Mouse (Mus musculus) left cerebral cortex, adult 18-20 months (tissue): ENCODE measurements around the gene Cbln1. TPM values are rescaled to one million over a fixed set of nuclear protein-coding genes. Genes with fewer than 3 reads are reported as not detected.

Experiments
- DNase-seq, 2 experiments: peaks; one replicate each; pipeline ENCODE4 v3.0.0; 2021 to 2022; ENCODE audit warnings: low spot score in 2 of 2, mixed read lengths in 1 of 2
- long read RNA-seq, 2 experiments: library from polyadenylated mRNA; stranded (forward); transcript quantifications; one replicate each; pipeline ENCODE4 v2.0.0; 2021
- total RNA-seq, 2 experiments: library from RNA; stranded (reverse); gene quantifications; 2 replicates each; pipeline ENCODE4 v1.2.3; 2021

Gene Cbln1
- total RNA-seq, result 10 to 100 TPM in 1 of 2 experiments, 1 to 10 TPM in 1; 6.9 to 10.4 TPM
- long read RNA-seq, experiment 1, partial matches to known transcripts, result 0 of 5 reads
- long read RNA-seq, experiment 1, other reads (novel, unspliced or antisense), result 1 of 5 reads
- long read RNA-seq, experiment 2, partial matches to known transcripts, result 0 of 2 reads
- long read RNA-seq, experiment 2, other reads (novel, unspliced or antisense), result 1 of 2 reads

DNA sequence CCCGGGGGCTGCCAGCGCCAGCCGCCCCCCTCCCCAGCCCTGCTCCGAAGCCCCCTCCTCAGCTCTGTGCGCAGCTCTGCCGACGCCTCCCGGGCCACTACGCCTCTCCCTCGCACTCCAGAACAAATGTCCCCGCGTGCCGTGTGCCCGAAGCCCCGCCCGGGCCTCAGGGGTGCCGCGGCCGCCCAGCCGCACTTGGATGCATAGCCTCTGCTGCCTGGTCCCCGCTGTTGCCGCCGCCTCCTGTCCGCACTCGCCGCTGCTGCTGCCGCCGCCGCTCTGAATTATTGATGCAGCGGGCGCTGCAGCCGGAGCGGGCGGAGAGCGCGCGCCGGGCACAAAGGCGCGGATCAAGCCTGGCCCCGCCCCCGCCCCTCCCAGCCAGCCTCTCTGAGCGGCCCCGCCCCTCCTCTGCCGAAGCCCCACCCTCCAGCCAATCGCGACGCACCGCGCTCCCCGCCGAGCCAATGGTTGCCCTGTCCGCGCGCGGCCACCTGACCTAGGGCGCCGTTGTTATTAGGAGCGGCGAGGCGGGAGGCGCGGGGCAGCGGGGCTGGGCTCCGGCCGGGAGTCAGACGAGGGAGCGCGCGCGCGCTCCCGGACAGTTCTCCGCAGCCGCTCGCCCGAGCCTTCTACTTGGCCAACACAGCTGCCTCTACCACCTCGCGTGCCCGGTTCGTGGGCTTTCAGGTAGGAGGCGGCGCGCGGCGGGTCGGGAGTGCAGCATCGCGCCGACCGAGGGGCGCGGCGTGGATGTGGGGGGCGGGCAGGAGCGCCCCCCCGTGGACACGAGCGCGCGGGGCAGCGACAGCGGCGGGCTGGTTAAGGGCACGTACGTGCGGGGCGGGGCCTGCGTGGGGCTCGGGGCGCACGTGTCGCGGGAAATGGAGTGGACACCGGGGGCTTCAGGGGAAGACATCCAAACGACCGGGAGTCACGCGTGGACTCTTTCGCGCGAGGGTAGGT is at the start of gene Cbln1:
Gene Cbln1, minus strand, starts transcription at position 339 of the 966 bp plus-strand sequence.
- DNase-seq, result peak; percentile 85 to 88

DNA sequence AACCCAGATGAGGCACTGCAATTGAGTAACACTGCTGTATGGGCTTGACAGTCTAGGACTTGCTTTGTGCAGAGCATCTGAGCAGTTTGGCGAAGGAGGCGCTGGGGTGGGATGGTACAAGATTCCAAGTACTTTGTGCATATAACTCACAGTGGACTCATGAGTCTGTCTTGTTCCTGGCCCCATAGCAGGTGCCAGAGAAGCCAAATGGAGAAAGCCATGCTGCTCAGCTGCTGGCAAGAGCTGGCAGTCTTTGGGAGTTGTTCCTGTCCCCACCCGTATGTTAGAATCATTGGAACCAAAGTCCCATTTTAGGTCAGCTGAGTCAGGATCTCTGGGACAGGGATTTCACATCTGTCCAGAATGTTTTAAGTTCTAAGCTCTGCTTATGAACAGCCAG is 44.7 kb upstream of the Cbln1 start:
- DNase-seq, result no peak

DNA sequence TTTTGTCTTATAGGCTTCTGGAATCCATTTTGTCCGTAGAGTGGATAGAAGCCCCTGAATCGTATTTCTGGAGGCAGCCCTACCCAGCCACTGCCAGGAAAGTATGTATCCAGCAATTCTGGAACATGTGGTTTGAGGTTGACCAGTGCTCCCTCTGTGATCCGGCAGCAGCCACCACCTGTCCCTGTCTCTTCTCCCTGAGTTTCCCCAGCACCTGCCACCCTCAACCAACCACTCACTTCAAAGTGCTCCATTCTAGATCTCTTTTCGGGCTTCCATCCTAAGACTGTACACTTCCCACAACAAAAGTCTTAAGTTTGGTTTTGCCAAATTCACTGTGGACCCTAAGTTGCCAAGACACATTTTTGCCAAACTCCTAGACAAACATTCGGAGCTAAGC is 41.4 kb upstream of the Cbln1 start:
- no peak for DNase-seq

DNA sequence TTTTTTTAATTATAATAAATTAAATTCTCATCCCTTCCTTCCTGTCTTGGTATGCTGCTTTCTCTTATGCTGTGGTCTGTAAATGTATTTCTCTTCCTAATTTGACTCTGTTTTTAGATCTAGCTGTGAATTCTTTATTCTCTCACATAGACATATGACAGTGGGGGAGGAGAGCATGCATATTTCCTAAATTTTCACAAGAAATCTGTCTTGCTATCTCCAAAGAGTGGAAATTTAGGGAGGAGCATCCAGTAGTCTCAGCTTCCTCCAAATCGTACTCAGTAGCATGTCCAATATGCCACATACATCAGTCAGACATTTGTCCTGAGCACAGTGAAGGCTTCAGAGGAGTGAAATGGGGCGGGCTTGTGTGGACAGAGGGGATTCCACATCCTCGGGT is 40.9 kb upstream of the Cbln1 start:
- DNase-seq, result no peak

DNA sequence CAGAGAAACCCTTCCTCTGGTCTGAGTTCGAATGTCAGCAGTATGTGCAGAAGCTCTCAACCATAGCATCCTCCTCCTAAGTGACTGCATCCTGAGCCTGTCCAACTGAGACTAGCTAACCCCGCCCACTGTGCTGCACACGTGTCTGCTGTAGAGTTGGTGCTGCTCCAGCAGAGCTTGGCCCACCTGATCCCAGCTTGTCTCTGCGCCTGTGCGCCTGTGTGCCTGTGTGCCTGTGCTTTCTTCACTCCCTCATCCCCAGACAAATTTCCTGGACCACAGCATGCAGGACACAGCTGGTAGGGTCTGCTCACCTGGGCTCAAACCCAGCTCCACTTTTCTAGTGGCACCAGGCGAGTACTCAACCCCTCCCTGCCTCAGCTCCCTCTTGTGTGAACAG is 40.2 kb upstream of the Cbln1 start:
- DNase-seq, result peak in 1 of 2 experiments; percentile 13

DNA sequence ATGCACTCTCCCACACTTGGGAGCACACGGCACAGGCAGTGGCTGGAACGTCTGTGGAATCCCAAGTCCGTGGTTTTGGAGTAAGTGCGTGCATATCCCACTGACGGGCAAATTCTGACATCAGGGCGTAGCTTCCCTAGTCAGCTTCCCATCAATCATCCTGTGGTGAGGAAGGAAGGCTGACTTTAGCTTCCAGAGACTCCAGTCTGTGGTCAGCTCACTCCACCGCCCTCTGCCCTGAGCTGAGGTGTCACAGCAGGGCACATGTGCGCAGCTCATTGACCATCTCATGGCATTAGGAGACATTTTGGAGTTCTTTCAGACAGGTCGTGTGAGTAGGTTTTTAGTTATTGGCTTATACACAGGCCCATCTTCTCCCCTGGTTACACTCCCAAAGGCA is 34.6 kb upstream of the Cbln1 start:
- DNase-seq, result no peak

DNA sequence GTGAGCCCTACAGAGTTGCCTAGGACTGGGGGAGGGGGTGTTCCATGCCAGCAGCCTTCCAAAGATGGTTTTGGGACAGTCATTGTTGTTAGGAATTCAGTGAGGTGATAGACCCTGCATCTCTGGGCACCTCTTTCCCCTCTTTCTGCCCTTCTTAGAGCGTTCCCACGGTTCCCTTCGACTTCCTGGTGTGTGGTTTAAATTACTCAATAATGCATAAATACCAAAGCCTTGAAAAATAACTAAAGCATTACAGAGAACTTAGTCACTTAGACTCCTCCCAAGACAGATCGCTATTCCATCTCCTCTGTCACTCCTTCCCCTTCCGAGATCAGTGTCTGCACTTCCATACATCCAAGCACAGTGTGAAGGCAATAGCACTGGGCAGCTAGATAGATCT is 32.0 kb upstream of the Cbln1 start:
- no peak for DNase-seq

DNA sequence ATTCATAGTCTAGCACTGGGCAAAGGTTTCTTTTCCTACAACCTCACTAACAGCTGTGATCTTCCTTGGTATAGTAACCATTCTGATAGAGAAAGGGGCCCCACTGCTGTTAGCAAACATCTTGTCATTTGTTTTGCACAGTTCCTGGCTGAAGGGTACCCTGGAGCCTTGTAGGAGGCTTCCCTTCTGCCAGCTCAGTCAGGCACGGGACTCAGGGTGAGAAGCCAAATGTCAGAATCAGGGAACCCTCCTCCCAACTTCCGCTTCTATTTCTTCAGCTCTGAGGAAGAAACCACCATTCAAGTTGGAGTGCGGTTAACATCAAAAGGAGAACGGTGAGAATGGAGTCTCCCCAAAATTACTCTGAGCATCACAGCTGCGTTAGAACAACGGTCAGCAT is 30.3 kb upstream of the Cbln1 start:
- DNase-seq, result no peak

DNA sequence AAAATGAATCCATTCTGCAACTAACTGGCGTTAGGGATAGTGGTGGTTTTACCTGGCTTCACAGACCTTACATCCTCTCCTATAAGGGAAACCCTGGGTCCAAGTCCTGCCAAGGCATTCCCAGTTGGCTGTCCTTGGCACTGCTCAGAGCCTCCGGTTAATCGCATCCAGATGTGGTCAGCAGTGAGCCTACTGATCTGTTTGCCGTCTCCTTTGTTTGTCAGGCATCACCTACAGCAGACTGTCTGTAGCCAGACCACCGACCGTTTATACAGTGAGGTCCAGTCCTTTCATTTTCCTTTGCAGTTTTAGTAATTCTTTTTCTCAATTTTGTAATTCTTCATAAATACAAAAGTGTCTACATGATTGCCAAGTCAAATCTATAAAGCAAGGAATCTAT is 25.2 kb upstream of the Cbln1 start:
- DNase-seq, result no peak

DNA sequence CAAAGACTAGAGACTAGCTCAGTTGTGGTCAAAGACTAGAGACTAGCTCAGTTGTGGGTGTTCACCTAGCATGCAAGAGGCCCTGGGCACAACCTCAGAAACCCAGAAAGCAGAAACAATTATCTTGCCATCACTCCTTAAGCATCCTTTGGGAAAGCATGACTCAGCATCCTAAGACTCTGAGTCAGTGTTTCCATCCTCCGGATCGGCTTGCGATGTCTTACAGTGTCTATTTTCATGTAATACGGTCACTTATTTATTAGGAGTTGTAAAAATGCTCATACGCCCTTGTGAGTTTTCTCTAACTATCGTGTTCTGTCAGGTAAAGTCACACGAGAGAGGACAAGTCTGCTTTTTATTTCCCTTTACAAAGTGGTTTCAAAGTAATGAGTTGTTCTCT is 24.1 kb upstream of the Cbln1 start:
- no peak for DNase-seq

DNA sequence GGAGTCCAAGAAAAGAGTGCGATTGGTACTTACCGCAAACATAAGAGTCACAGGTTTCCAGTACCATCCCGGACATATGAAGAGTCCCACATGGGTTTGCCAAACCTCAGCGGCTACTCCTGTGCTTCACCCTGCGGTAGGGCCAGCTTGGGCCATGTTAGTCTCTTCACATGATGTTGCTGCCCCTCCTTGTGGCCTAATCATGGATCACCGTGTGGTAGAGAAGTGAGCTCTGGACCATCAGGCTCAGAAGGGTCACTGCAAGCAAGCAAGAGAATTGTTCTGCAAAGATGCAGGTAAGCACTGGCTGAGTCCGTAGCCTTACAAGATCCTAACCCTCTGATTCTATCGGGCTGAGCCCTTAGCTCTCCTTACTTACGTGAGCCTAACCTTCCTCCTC is 22.5 kb upstream of the Cbln1 start:
- DNase-seq, result no peak

DNA sequence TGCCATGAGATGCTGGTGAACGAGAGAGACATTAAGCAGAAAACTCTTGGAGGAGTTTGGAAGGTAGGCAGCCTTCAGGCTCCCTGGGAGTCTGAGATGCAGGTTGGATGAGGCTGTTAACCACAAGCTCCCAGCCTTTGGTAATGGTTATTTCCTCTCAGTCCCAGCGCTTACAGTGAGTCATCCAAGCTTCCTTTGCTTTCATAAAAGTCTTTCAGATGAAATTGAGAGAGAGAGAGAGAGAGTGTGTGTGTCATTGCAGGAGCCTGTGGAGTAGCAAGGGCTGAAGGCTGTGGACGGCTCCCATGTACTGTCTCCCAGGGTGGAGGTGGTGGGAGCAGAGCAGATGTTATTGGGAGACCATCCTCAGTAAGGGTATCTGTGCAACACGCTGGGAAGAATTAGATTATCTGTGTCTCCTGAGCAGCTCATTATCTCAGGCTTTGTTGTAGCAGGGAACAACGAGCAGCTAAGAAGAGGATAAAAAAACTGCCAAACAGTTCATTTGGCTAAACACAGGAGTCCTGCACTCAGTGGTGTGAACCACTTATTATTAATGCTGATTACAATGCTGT is 17.5 kb upstream of the Cbln1 start:
- DNase-seq, result no peak

DNA sequence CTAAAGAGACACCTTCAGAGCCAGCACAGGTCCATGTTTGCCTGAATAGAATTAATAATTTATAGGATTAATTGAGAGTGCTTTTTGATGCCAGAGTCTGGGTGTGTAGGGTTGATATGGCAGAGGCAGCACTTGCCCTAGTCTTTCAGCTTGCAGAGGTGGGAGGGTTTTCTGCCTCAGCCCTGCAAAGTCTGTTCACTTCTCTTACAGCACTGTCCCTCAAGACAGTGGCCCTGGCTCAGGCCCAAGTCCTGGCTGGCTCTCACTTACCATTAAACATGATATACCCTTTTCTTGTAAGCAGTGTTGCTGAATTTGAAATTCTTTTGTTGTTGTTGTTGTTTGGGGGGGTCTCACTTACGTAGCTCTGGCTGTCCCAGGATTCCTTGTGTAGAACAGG is 9.0 kb upstream of the Cbln1 start:
- DNase-seq, result no peak

DNA sequence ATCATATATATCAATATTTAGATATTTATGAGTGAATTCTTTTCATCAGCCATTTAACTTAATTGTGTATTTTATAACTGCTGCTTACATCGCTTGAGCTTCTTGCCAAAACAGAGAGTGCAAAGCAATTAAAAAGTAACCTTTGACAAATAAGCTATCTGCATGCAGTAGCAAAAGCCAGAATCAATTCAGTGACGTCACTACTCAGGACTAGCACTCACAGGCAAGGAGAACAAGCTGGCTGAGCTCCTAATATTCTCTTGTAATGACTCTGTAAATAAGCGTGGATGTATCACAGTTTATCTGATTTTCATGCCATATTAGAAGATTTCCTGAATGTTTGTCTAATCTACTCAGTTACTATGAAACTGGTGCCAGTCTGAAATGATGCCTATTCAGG is 5.8 kb upstream of the Cbln1 start:
- no peak for DNase-seq

DNA sequence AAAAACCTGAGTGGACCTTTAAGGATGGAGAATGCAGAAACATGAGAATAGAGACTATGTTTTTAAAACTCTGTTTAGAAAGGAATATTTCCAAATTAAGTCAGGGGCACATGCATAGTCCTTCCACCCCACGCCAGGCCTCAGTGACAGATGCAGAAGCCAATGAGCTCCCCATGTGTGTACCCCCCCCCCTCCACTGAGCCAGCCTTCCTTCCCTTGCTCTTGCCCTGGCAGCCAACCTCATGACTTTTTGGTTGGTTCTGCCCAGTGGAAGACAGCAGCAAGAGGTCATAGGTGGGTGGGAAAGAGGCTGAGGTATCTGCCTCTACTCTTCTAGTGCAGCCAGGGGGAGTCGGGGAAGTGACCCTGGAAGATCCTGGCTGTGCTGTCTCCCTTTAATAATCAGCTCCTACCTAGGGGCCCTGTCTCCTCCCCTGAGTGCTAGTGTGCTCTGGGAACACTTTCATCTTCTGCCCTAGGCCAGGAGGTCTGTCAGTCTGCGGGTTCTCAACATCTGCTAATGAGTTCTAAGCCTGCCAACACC is 4.8 kb upstream of the Cbln1 start:
- DNase-seq, result no peak

DNA sequence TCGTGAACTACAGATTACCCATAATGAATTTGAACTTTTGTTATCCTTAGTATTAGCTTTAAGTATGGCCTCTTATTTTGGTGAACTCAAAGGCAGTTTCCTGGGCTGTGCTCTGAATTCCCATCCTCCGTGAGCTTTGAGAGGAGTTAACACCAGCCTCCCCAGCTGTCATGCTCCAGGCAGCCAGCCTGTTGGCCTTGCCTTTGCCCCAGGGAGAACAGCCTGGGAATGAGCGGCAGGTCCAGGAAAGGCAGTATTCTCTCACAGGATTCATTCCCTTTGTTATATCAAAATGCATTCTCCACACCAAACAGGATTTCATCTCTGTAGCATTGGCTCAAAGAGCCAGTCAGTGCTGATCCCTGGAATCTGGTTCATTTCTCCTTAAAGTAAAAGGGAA is 3.1 kb upstream of the Cbln1 start:
- DNase-seq, result no peak

DNA sequence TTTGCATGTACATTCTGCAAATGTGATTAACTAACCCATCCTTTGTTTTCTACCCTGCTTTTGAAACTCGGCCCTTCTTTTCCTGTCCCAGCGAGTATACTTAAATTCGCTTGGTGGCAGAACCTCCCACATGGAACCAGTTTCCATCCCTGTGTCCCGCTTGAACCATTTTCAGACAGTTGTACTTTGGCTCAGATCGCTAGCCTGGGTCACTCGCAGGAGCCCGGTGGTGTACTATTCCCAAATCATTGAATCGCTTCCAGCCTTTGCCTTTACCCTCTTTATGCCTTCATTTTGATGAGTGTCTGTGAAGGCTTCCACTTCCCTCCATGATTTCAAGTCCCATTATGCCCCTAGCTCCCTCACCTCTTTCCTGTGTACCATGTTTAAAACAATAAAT is 2.0 kb upstream of the Cbln1 start:
- DNase-seq, result no peak

DNA sequence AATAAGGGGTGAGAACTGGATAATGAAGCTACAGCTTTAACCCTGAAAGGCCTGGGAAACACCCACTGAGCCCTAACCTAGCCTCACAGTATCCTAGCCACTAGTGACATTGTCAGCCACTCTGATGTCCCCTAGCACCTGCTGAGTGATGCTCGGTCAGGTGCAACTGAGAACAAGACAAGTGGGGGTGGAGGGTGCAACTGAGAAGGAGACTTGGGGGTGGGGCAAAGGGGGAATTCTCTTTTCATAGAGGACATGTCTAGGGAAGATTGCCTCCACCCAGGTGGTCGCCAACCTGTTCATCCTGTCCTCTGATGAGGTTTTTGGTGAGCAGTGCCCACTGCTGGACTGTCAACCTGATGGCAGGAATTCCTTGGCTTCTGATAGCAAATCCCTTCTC is 1.5 kb upstream of the Cbln1 start:
- DNase-seq, result no peak

DNA sequence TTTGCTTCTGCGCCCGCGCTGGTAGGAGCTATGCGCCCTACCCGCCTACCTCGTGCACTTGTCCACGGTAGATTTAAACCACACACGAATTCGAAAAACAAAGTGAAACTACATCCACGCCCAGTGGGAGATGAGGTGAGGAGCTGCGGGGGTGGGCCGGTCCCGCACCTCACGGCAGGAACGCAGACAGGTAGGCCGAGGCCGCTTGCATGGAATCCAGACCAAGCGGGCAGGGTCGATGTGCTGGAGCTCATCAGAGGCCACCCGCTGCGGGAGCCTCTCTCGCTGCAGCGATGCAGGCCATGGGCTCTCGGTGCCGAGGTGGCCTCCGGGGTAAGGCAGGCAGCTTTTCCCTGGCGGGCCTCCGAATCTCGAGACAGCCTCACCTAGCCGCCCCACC is 905 bp upstream of the Cbln1 start:
- peak in 1 of 2 experiments; percentile 8 for DNase-seq

DNA sequence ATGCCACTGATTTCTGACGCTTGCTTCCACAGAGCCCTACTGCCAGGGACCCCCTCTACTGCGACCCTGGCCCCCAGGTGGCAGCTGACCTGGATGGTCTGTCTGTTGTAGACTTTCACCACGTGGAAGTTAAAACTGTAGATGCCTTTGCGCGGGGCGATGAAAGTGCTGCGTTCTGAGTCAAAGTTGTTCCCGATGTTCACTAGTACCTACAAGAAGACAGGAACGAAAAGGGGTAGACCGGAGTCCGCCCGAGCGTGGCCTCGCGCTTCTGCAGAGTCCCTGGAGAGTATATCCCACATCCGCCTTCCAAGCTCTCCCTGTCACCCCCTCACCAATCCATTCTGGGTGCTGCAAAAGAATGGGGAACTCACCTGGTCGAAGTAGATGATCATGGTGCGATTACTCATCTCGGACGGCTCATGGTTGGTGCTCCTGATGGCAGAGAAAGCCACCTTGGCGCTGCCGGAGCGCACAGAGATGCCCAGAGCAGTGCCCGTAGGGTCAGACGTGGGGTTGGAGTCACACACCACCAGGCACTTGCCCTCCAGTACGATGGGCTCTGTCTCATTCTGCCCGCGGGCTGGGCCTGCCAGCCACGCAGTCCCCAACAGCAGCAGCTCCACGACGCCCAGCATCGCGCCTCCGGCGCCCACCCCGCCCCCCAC is 672 bp downstream of the Cbln1 start:
- peak in 1 of 2 experiments; percentile 12 for DNase-seq

DNA sequence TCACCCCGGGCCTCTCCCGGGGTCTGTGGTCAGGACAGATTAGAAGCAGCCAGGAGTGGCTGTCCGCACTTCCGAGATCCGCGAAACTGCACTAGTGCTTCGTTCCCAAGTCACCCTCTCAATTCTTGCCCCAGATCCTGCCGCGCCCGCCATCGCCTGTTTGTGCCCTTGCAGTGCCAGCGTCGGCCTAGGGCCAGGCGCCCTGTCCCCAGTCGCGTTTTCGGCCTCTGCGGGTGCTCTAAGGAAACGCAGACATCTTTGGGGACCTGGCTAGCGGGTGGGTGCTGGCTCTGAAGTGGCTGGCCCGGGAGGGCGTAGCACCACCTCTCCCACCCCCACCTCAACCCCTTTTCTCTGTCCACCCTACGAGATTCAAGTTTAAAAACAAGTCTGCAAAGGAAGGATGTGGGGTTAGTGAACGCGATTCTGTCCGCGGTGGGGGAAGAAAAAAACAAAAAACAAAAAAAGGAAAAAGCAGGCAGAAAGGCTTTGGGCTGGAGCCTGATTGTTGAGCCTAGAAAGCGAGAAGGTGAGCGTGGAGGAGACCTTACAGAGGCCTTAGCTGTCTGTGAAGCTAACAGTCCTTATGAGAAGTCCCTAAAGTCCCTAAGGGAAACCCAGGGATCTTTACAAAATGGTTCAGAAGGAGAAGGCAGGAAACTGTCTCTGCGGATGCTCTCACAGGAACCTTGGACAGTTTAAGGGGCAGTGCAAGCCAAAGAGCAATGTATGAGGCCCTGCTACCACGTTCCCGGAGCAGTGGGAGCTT is 1.4 kb downstream of the Cbln1 start:
- no peak for DNase-seq
